Mouse (Mus musculus): ENCODE data around the gene 1600014C23Rik.
A peak's percentile ranks its signal among the peaks of the same experiment; 100 is the strongest.

Gene 1600014C23Rik

GRCm38 (mm10) chr17:45733735-45734301 is at the start of gene 1600014C23Rik:
Gene 1600014C23Rik (minus strand): TSS chr17:45733844.
- DNase-seq: peak; percentile 62

- no peak for DNase-seq
These were observed 44.8 kb upstream of the 1600014C23Rik start for GRCm38 (mm10) chr17:45778446-45778845.

DNA sequence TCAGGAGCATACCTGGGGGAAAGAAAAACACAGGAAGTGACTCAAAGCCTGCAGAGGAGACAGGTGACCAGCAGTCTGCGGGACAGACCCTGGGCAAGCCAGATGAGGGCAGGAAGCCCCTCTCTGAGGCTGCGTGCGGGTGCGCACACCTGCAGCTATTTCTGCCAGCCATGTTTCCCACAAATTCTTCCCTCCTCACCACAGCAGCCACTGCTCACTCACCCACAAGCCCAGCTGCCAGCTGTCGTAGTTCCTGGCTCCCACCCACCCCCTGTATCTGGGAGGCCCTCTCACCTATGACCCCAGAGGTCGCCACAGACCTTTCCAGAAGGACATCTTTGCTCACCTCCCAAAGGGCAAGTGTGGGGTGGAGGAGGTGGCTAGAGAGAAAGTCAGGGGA is 43.8 kb upstream of the 1600014C23Rik start:
- no peak for DNase-seq

DNA sequence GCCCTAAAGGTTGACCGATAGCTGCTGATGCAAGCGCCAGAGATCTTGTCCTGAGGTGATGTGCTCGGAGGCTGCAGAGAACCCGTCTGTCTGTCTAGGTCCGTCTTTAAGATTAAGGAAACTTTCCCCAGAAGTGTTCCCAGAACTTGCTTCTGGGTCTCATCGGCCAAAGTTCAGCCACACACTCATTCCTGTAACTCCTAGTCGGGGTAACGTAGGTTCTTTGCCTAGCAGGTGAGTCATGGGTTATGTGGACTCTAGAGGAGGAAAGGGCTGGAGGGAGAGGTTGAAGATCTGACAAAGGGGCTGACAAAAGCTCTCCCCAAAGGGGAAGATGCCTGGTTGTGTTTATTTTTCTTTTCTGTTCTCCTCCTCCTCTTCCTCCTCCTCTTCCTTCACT is 42.5 kb upstream of the 1600014C23Rik start:
- DNase-seq: no peak

- peak; percentile 36 for DNase-seq
These were observed 41.8 kb upstream of the 1600014C23Rik start for GRCm38 (mm10) chr17:45775468-45775867.

DNA sequence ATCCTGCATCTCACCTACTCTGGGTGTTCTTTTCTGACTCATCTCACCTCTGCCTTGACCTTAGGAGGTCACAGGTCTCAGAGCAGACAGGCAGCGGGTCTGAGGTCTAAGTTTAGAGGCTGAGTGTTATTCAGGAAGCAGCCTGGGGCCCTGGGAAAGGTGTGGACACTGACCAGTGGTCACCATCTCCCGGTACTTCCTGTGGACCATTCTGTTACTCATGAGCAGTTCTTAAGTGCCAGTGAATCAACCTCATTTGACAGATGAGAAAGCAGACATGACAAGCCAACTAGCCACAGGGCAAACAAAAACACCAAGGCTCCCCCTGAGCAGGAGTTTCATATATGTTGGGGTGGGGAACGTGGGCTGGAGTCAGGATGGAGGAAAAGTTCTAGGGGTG is 38.9 kb upstream of the 1600014C23Rik start:
- no peak for DNase-seq

- DNase-seq: no peak
These were observed 38.5 kb upstream of the 1600014C23Rik start for GRCm38 (mm10) chr17:45772096-45772495.

GRCm38 (mm10) chr17:45770441-45770840 is 36.8 kb upstream of the 1600014C23Rik start:
- no peak for DNase-seq

DNA sequence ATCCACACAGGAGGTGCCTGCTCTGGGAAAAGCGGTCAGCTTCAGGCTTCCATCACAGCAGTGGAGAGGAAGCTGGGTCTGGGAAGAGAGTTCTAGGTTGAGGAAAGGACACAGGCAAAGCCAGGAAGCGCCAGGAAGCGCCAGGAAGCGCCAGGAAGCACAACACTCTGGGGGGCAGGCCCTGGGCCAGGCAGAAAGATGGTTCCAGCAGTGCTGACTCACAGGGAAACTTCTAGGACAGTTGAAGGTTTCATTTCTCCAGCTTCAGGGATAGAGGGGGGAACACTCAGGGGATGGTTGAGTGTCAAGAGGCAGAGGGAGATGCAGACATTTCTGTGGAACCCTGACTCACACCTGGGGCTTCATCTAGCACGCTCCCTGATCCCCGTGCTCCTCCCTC is 36.2 kb upstream of the 1600014C23Rik start:
- no peak for DNase-seq

DNA sequence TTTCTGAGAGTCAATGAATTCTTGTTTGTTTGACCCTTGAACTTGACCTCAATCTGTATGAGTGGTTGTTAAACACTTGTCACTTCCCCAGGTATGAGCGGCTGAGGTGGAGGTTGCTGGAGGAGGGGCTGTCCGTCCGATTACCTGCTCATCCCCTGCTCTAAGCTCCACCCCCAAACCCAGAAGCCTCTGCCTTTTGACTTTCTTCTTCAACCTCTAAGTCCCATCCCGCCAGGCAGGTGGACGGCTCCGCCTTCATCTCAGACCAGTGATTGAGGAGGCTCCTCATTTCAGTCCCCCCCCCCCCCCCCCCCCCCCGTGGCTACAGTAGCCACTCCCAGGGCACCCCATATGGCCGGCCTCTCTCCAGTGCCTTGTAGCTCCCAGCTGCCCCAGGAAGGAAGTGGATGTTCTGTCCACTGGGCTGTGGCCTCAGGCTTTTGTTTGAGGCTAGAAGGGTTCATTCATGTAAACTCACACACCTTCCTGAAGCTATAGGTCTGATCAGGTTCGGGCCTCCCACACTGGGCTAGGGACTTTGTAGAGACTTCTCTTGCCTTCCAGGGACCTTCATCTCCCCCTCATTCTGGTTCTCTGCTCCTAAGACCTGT is 34.0 kb upstream of the 1600014C23Rik start:
- no peak for DNase-seq

DNA sequence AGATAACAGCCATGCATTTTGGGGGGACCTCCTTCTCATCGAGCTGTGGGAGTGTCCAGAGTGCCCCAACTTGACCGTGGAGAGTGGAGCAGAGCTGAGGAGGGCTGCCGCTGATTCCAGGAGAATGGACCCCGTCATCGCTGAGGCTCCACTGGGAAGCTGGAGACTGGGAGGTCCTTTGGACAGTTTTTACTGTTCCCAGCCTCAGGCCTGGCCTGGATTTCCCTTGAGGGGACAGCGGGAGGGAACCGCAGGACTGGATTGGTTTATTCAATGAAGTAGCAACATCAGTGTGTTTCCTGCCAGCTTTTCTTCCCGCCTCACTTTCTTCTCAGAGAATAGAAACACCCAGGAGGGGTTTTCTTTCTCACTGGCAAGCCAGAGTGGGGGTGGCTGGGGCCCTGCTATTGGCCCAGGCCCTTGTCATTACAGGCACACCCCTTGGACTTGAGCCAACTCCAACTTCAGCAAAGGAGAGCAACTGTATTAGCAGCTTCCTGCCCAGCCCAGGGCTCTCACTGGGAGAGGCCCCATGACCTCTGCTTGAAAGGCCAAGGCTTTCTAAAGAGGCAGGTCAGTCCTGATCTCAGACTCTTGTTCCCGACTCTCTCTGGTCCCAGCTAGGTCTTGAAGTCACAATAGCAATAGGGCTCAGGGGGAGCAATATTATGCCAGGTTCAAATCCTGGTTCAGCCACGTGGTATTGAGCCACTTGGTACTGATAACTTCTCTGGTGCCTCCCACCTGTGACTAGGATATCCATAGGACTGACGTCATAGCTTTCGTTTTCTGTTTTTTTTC is 33.3 kb upstream of the 1600014C23Rik start:
- DNase-seq: peak; percentile 84

- DNase-seq: no peak
These were observed 32.3 kb upstream of the 1600014C23Rik start for GRCm38 (mm10) chr17:45765914-45766313.

GRCm38 (mm10) chr17:45763188-45763587 is 29.5 kb upstream of the 1600014C23Rik start:
- DNase-seq: no peak

DNA sequence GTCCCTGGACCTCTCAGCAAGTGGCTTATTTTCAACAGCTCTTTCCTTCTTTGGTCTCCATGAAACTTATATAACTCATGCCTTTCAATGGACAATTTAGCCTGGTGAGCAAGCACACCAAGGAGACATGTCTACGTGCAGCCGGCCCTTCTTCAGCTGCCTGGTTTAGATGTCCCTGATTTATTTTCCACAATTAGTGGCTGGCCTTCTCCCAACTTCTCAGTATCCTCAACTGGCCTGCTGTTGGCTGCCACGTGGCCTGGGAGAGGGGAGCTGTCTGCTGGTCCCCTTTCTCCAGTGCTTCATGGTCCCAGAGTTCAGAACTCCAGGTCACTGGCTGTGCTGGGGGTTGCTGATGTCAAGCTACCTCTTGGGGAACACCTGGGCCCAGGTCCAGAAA is 28.3 kb upstream of the 1600014C23Rik start:
- DNase-seq: no peak

DNA sequence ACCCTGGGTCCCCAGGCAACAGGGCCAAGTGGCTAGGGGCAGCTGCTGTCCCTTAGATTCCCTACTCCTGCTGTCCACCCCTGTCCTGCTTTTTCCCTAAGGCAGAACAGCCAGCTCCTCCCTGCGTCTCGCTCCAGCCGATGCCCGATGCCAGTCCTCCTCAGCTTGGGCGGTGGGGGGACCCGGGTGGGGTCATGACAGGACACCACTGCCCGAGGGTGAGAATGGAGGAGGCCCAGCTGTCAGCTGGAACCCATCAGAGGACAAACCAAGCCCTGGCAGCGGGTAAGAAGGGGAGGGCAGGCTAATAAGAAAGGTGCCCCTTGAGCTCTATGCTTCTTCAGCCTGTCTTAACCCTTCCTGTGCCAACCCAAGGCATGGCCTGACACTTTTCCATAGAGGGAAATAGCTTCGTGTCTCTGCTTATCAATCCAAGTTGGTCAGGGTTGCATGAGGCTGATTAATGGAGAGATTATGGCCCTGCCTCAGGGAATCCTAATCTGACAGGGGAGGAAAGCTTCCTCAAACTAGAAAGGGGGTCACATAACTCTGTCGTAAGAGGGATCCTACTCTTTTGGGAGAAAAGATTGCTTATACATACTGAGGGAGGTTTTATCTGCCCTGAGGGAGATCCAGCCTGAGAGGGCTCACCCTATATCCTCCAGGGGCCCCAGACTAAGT is 27.5 kb upstream of the 1600014C23Rik start:
- no peak for DNase-seq

DNA sequence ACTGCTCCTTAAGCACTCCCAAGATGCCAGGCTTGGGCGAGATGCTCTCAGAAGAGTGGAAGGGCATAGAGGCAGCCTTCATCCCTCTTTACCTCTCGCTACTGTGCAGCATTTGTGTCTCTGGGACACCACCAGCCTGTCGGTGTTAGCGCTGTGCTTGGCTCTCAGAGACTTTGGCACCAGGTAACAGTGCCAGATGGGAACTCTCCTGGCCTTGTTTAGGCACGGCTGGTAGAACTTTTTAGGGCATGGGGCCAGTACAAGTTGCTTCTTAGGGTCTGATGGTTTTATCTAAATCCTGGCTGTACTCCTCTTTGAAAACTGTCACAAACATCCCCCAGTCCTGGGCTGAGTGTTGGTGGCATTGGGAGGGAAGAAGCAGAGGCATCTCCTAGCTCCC is 26.1 kb upstream of the 1600014C23Rik start:
- no peak for DNase-seq

- no peak for DNase-seq
These were observed 25.2 kb upstream of the 1600014C23Rik start for GRCm38 (mm10) chr17:45758808-45759207.

- no peak for DNase-seq
These were observed 24.3 kb upstream of the 1600014C23Rik start for GRCm38 (mm10) chr17:45757932-45758331.

DNA sequence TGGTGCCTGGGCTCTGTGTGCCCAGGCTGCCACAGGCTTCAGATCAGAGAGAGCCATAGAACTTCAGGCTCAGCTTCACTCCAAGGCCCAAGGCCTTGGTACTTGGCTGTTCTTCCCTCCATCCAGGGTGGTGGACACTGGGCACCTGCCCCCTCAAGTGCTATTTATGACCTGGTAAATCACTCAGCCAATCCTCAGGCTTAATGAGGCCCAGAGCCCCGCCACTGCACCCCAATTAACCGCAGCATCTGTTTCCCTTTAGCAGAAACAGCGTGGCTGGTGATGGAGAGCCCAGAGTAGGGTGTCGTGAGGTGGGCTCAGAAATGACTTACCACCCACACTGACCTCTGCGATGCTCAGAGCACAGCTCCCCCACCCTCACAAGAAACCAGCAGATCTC is 23.2 kb upstream of the 1600014C23Rik start:
- no peak for DNase-seq

DNA sequence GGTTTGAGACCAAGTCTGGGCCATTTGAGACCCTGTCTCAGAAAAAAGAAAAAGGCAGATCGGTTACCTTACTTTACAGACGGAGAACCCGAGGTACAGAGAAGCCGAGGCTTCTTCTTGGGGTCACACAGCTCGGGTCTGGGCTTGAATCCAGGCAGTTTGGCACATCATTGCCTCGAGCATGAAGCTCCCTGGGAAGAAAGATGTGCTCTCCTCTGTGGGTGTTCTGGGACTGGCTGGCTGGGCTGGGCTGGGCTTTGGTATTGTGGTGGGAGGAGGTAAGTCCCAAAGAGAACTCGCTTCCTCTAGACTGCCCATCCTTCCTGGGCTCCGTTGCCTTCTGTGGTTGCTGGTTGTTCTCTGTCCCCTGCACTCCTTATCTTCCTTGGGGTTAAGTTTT is 22.7 kb upstream of the 1600014C23Rik start:
- DNase-seq: no peak

GRCm38 (mm10) chr17:45754186-45754862 is 20.7 kb upstream of the 1600014C23Rik start:
- DNase-seq: no peak

- DNase-seq: no peak
These were observed 19.0 kb upstream of the 1600014C23Rik start for GRCm38 (mm10) chr17:45752678-45753077.

- DNase-seq: no peak
These were observed 18.4 kb upstream of the 1600014C23Rik start for GRCm38 (mm10) chr17:45752053-45752452.
